Mouse (Mus musculus) frontal cortex, postnatal 25 days (tissue): ENCODE measurements around the gene Hes6.
A peak's percentile ranks its signal among the peaks of the same experiment; 100 is the strongest.

Source experiments
- DNase-seq, 2 experiments: peaks; one replicate each; pipeline ENCODE4 v3.0.0; 2022; ENCODE audit warnings: low spot score in 2 of 2

Gene Hes6

DNA sequence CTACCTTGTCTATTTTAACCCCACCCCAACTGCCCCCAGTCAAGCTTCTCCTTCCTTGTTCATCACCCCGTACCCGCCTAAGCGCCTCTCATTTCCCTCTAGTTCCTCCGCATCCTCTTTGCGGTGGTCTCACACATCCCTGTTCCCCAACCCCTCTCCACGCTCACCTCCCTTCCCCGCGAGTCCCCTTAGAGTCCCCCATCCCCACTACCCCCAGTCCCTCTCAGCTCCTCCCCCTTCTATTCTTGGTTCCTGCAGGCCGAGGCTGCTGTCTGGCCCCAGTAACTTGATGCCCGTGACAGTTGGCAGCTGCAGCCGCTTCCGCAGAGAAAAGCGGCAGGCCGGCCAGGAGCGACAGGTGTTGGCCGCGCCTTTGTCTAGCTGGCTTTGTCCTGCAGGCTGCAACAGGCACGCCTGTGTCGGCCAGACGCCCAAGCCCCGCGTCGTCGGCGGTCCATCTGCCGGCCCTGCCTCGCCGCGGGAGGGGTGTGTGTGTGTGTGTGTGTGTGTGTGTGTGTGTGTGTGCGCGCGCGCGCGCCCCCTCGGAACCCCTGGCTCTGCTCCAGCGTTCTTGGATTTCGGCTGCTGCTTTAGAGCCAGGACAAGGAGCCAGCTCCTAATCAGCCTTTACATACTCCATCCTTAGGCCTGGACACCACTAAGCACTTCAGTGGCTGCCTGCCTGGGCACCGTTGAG, at the start of gene Hes6:
TSS of gene Hes6 (minus strand) at position 141 of the 697 bp plus-strand sequence.
- peak in 1 of 2 experiments; percentile 46 for DNase-seq

DNA sequence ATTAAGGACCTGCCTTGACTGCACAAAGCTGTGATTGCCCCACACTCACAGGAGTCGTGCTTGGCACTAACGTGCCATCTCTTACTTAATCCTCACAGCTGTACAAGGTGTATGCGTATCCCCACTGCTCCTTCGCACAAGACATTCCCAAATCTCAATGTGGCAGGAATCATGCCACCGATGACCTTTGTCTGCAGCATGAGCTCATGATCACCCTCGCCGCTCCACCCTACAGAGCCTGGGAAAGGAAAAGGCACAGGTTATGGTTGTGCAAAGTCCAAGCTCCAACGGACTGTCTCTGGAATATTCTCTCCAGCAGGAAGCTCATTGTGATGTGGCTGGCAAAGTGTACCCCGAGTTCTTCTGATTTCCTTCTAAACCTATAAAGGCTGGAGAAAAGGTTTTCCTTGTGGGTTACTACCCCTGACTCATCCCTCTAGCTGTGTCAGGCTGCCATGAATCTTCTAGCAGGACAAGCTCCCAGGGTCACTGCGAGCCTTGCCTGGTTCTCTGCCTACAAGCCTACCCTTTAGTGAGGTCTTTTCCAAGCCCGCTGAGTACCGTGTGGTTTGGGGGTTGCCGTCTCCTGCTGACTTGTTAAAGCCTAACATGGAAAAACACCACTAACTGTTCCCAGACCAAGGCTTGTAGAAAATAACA, 49.6 kb upstream of the Hes6 start:
- DNase-seq: no peak

DNA sequence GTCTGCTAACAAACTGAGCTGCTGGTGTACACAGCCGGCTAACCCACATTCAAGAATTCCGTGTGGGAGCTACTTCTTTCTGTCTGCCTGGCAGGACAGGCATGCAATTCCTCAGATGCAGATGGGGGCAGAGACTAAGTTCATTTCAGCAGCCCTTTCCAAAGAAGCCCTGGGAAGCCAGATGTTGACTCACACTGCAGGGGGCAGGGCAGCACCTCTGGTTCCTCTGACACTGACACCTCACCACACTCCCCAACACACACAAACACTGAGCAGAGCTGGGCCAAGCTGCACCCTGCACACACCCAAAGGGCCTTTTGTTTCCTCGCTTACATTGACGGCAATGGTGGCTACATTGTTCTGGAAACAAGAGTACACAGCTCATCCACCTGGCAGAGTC, 46.7 kb upstream of the Hes6 start:
- DNase-seq: no peak

DNA sequence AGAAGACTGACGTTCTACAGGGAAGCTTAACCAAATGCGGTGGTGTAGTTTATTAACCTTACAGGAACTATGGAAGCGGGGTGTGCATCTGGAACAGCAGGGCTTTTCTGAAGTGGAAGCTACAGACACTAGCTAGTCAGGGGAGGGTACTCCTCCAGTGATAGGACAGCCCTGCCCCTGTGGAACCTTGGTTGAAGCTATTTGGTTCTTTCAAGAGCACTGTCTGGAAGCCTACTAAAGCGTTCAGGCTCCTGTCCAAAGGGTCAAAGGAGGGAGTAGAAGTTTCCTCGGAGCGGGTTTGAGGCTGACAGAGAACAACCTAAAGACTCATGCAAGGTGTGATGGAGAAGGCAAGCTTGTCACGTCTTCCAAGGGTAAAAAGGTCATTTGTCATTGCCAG, 46.2 kb upstream of the Hes6 start:
- DNase-seq: no peak

DNA sequence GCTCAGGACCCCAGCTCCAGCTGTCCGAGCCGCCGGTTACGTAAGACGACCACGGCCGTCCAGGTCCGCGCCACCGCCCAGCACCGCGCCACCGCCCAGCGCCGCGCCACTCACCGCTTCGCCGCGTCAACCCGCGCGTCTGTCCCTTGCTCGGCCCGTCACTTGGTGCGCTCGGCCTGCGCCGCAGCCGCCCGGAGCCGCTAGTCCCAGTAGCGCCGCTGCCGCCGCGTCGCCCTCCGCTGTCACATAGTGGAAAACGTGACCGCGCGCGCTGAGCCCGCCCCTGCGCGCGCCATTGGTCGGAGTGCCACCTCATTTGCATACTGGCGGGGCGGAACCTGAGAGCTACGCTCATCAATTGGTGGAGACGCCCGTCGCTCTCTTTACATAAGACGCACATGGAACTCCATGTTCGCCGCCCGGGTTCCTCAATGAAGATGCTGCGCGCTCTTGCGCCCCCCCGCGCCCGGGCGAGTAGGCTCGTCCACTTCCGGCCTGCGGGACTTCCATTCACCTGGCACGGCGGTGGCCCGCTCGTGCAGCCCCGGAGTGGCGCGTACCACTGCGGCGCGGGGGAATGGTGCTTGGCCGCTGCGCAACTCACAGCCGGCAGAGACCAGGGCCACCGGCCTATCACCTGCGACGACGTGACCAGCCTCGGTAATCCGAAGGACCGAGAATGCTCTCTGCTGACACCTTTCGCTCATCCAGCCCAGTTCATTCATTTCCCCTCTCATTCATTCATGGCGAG, 45.4 kb upstream of the Hes6 start, which contains the start of gene Per2:
TSS of gene Per2 (minus strand) at position 266 of the 751 bp plus-strand sequence.
- DNase-seq: peak; percentile 99

DNA sequence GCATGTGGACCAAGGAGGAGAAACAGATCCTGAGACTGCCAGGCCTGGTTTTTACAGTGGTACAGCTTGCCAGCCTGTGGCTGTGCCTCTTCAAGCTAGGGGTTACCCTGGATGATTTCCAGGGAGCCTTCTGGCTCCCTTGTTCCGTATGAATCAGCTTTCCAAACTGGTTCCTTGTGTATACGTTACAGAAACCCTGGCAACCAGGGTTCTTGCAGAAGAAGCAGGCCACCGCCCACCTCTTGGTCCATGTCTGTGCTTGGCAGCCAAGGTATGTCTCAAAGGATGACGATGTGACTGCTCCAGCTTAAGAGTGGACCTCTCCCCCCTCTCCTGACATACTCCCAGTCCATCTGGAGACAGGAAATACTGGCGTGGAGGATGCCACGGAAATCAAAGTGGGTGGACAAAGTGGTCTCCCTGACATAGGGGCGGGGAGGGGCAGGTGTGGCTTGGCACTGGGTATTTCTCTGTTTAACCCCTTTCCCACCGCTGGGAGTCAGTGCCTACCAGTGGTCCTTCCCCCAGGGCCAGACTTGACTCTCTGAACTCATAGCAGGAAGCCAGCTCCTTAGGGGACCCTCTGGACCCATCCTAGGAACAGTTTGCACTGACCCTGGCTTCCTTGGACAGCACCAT, 44.5 kb upstream of the Hes6 start:
- DNase-seq: peak in 1 of 2 experiments; percentile 29

DNA sequence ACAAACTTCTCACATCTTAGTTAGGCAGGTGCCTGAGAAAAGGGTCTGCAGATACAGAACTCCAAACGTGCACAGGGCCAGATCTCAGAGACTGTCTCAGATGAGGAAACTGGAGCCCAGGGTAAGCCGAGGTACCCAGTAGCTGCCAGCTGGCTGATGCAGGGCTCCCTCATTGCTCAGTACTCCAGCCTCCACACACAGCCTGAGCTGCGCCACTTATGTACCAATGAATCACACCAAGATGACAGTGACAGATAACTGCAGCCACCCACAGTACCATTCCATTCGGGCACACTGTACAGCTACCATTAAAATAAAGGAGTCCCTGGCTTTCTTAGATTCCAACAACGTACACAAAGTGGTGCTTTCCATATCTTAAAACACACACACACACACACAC, 43.9 kb upstream of the Hes6 start:
- peak; percentile 43 to 52 for DNase-seq

DNA sequence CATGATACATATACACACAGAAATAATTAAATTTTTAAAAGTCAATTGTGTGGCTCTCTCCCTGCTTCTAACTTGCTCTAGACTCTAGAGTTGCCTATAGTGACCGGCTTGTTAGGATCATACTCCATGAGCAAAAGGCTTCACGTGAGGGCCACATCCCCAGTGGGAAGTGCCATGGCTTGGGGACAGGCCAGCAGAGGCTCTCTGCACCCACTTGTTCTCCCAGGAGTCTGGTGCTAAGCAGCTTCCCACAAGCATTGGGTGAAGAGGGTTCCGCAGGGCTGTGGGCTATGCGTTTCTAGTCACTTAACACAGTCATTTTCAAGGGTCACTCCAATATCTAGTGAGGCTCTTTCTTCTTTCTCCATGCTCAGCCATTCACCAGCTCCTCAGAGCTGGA, 43.3 kb upstream of the Hes6 start:
- no peak for DNase-seq

DNA sequence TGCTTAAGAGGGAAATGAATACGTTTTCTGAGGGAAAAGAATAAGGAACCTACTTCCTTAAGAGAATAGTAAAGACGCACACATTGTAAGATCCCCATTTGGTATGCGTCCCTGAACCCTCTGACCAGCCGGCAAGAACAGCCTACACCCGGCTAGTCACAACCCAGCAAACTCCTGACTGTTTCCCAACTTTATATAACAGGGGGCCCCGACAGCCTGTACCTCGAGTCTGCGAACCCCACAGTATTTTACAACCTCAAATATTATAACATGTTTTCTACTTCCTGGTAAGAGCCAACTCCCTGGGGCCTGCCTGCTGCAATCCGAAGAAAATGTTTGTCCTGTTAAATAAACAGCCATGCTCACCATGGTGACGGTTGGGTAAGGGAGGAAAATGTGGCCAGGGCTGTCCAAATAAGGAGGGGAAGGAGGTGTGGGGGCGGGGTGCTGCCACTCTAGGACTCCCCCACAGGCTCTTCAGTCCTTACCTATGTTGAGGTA, 42.5 kb upstream of the Hes6 start:
- DNase-seq: no peak

DNA sequence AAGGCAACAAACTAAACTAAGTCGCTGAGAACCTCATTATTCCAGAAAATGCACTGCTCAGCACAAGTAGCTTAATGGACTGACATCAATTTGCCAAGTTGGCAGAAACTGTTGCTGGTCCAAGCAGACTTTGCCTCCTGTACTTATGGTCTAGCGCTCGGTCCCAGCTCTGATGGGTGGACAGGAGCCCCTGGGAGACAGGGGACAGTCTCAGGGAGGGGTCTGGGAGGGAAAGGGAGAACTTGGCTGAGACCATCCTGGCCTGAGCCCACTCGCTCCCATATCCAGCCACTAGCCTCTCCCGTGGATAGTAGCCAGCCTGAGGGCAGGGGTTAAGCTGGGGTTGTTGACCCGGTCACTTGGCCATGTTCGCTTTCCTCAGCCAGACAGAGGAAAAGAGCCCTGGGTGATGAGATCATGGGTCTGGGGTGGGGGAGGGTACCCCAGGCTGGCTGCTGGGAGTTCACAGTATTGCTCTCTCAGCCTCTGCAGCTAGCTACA, 41.9 kb upstream of the Hes6 start:
- no peak for DNase-seq

DNA sequence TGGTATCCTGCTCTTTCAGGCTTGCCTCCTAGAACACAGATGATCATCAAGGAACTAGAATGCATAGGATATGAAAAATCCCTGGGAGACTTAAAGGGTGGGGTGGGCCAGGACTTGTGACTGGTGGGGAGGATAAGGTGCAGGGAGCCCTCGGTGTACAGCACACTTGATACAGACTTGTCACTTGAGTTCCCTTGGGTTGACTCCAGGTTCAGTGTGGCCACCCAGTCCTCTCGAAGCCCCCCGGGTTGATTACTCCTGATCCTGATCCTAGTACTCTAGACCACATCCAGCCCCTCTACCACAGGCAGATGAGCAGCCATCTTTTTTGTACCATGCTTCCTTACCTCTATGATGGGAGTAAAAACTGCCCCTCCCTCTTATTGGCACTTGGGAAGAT, 41.1 kb upstream of the Hes6 start:
- DNase-seq: no peak

DNA sequence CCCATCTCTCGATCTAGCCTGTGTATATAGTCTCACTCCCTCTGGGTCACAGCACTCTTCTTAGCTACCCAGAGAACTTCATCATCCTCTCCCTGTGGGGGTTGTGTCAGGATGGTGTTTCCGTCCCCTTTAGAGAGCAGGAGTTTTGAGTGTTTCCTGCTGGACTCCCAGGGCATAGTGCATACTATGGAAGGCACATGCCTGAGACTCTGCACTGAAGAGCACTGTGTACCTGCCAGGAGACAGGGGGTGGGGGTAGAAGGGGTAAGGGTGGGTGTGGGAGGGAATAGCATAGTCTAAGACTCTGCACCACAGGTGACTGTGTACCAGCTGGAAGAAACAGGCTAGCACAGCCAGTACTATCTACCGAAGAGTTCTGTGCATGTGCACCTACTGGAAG, 40.5 kb upstream of the Hes6 start:
- DNase-seq: no peak

DNA sequence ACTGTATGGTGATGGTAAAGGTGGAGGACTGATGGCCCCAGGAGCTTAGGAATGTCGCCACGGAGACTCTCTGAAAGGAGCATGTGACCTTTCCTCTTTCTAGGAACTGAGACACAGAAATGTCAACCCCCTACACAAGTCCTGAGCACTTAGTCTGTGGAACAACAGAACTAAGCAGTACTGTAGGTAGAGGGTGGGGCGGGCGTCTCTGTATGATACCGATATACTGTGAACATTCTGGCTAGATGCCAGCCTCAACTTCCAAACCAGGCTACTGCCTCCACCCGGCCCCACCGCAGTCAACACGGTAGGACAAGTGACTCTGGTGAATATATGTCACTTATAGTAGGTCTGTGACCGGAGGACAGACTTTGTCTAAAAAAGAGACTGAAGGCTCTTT, 40.1 kb upstream of the Hes6 start:
- DNase-seq: no peak

DNA sequence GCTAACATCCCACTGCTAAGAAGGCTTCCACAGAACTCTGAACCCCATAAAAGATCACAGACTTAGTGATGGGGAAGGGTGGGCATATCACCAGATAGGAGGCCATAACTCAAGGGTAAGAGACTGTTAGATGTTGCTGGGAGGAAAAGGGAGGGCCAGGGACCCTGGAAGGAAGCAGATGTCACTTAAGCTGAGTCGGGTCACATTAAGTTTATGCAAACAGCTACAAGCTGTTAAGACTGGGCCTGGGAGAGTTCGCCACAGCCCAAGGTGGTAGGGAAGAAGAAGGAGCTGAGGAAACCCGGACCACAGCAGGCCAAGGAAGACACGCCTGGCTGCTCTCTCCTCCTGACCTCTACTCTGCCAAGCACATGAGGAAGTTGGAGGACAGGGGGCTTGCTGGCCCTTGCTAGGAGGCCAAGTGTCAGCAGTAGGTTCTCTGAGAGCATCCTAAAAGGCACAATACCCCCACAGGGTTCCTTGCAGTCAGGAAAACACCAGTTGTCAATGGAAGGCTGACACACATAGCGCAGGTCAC, 37.8 kb upstream of the Hes6 start:
- DNase-seq: no peak

DNA sequence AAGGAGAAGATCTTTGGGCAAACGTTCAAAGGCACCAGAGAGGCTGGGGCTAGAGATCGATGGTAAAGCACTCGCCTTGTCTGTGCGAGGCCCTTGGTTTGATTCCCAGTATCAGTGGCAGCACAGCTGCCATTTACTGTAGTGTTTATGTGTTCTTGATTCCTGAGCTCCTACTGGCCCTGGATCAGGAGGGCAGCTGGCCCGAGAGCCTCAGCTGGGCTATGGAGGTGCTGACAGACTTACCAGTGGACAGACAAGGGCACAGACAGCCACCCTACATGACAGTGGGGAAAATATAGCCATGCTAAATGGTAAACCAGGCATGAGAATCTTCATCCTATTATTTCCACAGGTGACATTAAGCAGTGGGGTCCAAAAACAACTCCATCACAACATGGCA, 37.0 kb upstream of the Hes6 start:
- no peak for DNase-seq

DNA sequence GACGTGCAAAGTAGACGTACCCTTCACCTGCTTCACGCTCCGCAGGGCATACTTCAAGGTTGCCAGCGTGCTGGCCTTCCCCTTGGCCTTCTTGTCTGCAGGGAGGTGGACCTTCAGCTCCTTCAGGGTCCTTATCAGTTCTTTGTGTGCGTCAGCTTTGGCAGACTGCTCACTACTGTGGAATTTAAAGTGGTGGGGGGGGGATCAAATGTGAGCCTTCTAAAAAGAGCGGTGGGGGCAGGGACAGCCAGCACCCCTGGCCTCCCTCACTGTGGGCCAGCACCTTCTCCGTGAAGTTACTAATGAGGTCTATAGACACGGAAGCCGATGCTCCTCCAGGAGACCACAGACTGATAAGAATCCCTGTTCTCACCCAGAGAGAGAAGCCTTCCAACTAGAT, 34.9 kb upstream of the Hes6 start:
- no peak for DNase-seq

DNA sequence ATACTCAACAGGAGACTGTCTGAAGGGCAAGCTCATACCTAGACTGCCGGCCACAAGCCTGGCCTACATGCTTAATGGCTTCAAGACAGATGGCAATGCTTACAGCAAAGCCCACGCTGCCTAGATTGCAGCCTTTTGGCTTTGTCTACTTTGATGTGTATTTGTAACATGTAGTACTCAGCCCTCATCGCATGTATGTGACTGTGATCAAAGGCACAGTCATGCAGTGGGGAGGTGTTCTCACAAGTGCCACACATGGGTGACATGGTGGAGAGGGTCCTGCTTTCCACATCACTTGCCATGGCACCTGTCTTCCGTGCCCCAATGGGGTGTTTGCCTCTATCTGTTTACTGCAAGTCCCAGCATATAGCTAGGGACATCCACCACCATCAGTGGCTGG, 32.7 kb upstream of the Hes6 start:
- no peak for DNase-seq

DNA sequence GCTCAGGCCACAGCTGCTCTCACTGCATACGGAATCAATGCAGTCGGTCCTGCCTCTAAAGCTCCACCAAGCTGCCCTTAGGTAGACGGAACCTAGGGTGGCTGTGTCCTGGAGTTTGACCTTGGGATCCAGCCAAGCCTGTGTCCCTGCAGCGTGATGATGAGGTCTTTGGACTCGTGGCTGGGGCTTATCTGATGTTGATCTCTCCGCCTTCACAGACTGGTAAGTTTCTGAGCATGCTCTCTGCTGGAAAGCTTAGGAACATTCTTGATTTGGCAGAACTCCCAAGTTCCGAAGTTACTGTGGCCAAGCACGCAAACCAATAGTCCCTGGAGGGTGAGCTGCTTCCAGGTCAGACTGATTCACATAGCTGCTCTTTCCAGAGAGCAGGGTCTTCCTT, 32.2 kb upstream of the Hes6 start:
- no peak for DNase-seq

DNA sequence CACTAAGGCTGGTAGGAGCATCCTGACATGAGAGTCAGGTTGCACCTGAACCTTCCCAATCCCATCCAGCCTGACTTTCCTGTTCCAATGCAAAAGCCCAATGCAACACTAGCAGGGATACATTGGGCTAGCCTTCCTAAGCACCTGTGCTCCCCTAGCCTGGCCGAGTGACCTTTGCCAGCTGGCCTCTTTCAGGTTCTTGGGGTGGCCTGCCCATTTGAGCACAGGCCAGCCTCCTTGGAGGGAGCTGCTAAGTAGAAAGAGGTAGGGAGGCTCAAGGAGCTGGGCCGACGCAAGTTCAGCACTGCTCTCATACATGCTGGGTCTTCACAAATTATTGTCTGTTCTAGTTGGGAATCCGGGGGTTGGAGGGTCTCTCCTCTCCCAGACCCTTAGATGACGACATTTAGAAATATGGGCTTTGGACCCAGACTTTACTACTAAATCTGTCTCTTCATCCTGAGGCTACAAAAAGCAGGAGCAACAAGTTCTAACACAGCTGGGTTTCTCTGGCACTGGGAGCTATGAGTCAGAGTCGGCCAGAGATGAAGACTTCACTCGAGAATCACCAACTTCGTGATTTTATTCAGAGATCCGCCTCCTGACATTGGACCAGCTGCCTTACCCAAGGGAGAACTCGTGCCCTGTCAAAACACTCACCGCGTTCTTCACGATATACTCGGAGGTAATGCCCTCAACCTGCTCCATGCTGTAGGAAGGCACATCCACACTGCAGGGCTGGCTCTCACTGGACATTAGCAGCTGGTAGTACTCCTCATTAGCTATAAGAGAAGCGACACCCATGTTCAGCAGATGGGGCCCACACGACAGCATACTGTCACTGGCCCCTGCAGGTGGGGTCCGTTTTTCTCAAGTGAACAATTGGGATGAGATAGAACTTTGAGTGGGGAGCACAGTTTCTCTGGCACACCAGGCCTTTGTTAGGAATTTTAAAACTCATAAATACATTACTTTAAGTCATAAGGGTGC, 31.3 kb upstream of the Hes6 start:
- DNase-seq: no peak

DNA sequence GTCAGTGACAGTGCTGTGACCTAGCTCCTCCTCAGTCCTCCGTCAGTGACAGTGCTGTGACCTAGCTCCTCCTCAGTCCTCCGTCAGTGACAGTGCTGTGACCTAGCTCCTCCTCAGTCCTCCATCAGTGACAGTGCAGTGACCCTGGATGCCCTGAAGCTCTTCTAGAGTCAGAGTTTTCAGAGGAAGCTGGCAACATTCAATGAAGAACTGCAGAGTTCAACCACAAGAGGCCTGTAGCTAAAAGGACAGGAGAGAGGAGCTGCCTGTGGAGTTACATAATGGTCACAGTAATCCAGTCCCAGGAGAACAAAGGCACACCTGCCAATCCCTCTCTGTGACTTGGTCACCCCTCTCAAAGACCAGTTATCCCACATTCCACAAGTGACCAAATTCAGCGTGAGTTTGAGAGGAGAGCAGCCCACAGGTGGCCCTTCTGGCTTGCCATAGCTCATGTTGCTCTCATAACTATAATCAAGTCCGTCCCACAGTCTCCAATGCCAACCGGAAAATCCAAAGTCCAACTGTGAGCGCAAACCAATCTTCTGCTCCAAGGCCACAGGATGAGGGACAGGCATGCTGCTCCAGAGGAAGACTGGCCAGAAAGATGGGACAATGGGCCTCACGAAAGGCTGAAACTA, 28.6 kb upstream of the Hes6 start:
- DNase-seq: no peak
